Mouse (Mus musculus): ENCODE data around the gene Krt78.

DNA sequence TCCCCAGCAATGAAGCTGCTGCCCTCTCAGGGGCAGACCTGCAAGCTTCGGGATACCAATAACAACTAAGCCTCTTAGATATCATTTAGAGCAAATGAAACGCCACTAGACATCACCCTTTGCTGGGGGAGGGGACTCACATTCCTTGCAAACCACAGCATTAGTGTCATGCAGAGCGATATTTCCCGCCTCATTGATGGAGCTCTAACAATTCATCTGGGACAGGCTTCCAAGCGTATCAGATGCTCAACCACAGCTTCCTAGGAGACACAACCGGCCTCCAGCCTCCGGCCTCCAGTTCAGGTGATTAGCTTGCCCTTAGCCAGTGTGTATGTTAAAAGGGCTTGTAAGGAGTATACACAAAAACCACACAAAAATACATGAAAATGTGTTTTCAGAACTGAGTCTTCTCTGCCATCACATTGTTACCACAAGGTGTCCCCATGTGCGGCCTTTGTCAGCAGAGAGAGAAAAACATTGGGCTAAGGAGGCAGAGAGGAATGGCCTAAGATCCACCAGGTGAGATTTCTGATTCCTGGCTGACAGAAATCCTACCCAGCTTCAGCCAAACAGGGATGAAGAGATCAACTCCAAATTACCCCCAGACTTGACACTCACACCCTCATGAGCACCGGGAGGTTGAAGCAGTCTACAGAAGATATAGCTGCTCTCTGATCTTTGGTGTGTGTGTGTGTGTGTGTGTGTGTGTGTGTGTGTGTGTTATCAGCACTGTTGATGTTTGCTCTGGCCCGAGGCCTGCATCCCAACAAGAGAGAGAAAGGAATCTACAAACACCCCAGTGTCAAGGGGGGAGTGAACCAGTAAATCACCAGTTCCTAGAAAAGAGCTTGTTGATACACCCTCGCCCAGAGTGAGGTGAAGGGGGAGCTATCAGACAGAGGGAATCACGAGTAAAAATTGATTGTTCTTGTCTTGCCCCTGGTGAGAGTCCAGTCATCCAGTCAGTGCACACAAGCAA is 51.6 kb downstream of the Krt78 start:
- TF ChIP-seq CTCF (conservative IDR thresholded peaks at IDR 0.05; ENCODE audit: low read length) (no peak; the same call in 1 of the 2 replicates), NANOG (IDR thresholded peaks at IDR 0.05; ENCODE audit: borderline replicate concordance, low read length) (no peak)

Measured in E14TG2a.4 (cell line).